Mouse (Mus musculus) midbrain, embryonic 11.5 days (tissue): Measurements from ENCODE around the gene Atp6v1a. TPM values are rescaled to one million over a fixed set of nuclear protein-coding genes. Genes with fewer than 3 reads are reported as not detected.
A peak's percentile ranks its signal among the peaks of the same experiment; 100 is the strongest.

ENCODE experiments used
- ATAC-seq: fragments of 200-750 bp; cut with Nextera tagmentation; 2 replicates; pipeline ENCODE4 v1.8.0; 2017; ENCODE audit warnings: moderate TSS enrichment, moderate library complexity; ENCODE audit not compliant: low FRiP score
- DNase-seq: peaks from one replicate; pipeline ENCODE4 v3.0.0; 2015; ENCODE audit warnings: low spot score; ENCODE audit errors: missing footprints
- H3K27ac ChIP-seq: fragments of 300-500 bp; sonication (generic); 2 replicates; pipeline ENCODE4 v1.5.1; 2014; ENCODE audit warnings: low read depth, low read length
- H3K27me3 ChIP-seq: fragments of 300-500 bp; sonication (generic); 2 replicates; pipeline ENCODE4 v1.6.1; 2014; ENCODE audit warnings: mild to moderate bottlenecking, low read length, moderate library complexity, mixed read lengths; ENCODE audit not compliant: control insufficient read depth, insufficient read depth
- H3K36me3 ChIP-seq: fragments of 300-500 bp; sonication (generic); 2 replicates; pipeline ENCODE4 v1.6.1; 2014; ENCODE audit warnings: mild to moderate bottlenecking, low read length, moderate library complexity, mixed read lengths; ENCODE audit not compliant: control insufficient read depth, insufficient read depth
- H3K4me1 ChIP-seq: fragments of 300-500 bp; sonication (generic); 2 replicates; pipeline ENCODE4 v1.6.1; 2014; ENCODE audit warnings: low read length; ENCODE audit not compliant: control insufficient read depth, insufficient read depth
- H3K4me2 ChIP-seq: fragments of 300-500 bp; sonication (generic); 2 replicates; pipeline ENCODE4 v1.6.1; 2014; ENCODE audit warnings: mild to moderate bottlenecking, moderate library complexity
- H3K4me3 ChIP-seq: fragments of 300-500 bp; sonication (generic); 2 replicates; pipeline ENCODE4 v1.5.1; 2014; ENCODE audit warnings: low read depth, low read length
- H3K9ac ChIP-seq: fragments of 300-500 bp; sonication (generic); 2 replicates; pipeline ENCODE4 v1.6.1; 2014; ENCODE audit warnings: low read length
- H3K9me3 ChIP-seq: fragments of 300-500 bp; sonication (generic); 2 replicates; pipeline ENCODE4 v1.6.1; 2016; ENCODE audit warnings: low read length; ENCODE audit not compliant: control insufficient read depth
- WGBS: fragments of 180-500 bp; shearing (Covaris S2); extraction: QIAGEN DNeasy Blood & Tissue Kit; methylation state at CpG from one replicate; pipeline ENCODE4 v1.1.7; 2014; 5-methylcytosine and 5-hydroxymethylcytosine counted together
- polyA plus RNA-seq: library from polyadenylated mRNA; unstranded; fragments of >200 nt; fragmentation: Nextera tagmentation; extraction: Ambion mirVana; gene quantifications from 2 replicates; pipeline ENCODE4 v1.2.1, GENCODE M21; 2014

Gene Atp6v1a
- polyA plus RNA-seq = 72.1 and 81.9 TPM in 2 replicates

DNA sequence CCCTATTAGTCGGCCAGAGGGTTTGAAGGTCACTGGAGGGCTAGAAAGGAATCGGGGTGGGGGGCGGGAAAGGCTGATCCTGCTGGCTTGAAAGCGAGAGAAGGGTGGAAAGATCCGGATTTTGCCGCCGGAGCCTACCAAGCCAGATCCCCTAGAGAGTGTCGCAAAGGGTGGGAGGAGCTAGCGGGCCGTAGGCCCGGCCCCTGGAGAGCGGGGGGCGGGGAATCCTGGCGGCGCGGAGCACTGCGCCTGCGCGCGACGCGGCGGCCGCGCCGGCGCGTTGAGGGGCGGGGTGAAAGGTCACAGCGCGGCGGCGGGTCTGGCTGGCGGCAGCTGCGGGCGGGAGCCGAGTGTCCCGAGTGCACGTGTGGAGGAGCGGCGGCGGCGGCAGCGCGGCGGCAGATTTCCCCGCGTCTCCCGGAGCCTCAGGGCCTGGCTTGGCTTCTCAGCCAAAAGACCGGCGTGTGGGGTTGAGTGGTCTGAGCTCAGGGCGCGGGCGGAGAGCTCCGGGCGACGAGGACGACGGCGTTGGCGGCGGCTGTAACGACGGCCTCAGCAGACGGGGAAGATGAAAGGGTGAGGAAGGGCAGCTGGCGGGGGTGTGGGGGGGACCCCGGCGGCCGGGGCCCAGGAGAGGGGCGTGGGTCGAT lies at the start of gene Atp6v1a, which contains the start of gene Naa50:
TSS of gene Atp6v1a (minus strand) at position 170 of the 650 bp plus-strand sequence.
TSS of gene Naa50 (plus strand) at position 295 of the 650 bp plus-strand sequence.
- Histone ChIP-seq H3K36me3 (no peaks in the 10 kb centered on the region), H3K9me3 (no peaks in the 10 kb centered on the region), H3K27ac (peak within 1 kb of the TSS; percentile 98), H3K9ac (peak within 1 kb of the TSS; percentile 93), H3K27me3 (no peaks in the 10 kb centered on the region), H3K4me3 (peak within 1 kb of the TSS; percentile 96), H3K4me1 (peaks cover 13% of the 10 kb centered on the region), H3K4me2 (peak within 1 kb of the TSS; percentile 90)
- DNase-seq (peak; percentile 100), ATAC-seq (peak; percentile 90)
- WGBS = under 1% methylated on average over 59 of the region's 71 CpGs

GRCm38 (mm10) chr16:44188766-44189165 lies 49.3 kb upstream of the Atp6v1a start:
- DNase-seq = no peak
- Histone ChIP-seq H3K4me3 (no peak overlapping the region), H3K4me2 (no peak overlapping the region), H3K27ac (no peak overlapping the region), H3K4me1 (no peaks in the 10 kb centered on the region), H3K27me3 (no peaks in the 10 kb centered on the region), H3K9ac (no peak overlapping the region), H3K36me3 (no peaks in the 10 kb centered on the region), H3K9me3 (peaks cover 3% of the 10 kb centered on the region; the same call in 1 of the 2 replicates)
- WGBS = 85% methylated on average over 3 of the region's 3 CpGs
- ATAC-seq = no peak

DNA sequence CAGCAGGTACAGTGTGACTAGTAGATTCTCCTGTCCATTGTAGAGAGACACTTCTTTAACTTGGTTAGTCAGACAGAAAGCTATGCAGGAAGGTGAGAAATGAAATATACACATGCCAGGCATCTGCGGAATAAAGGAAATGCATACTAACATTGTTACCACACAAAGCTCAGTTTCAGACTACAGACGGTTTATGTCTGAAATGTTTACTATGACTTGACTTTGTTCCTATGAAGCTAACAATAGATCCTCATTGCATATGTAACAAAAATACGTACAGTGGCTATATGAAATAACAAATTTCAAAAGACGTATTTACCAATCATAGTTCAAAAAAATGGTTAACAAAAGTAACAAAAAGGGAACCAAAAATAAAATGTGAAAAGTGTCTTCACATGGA lies 47.7 kb upstream of the Atp6v1a start:
- no peak for DNase-seq
- peaks cover 3% of the 10 kb centered on the region; the same call in 1 of the 2 replicates for H3K9me3 ChIP-seq
- no peaks in the 10 kb centered on the region for H3K27me3 ChIP-seq
- ATAC-seq = no peak
- H3K4me3 ChIP-seq = no peak overlapping the region
- no peak overlapping the region for H3K4me2 ChIP-seq
- H3K27ac ChIP-seq = no peak overlapping the region
- no peaks in the 10 kb centered on the region for H3K36me3 ChIP-seq
- H3K4me1 ChIP-seq = no peaks in the 10 kb centered on the region
- no peak overlapping the region for H3K9ac ChIP-seq
- WGBS = 96% methylated on average over 4 of the region's 4 CpGs

GRCm38 (mm10) chr16:44184769-44185168 lies 45.3 kb upstream of the Atp6v1a start:
- ATAC-seq (no peak), DNase-seq (no peak)
- Histone ChIP-seq H3K4me1 (no peaks in the 10 kb centered on the region), H3K27ac (no peak overlapping the region), H3K36me3 (0 out of 2 replicates have a peak, but pooled peaks cover 2% of the 10 kb centered on the region), H3K27me3 (no peaks in the 10 kb centered on the region), H3K9ac (no peak overlapping the region), H3K4me3 (no peak overlapping the region), H3K4me2 (no peak overlapping the region), H3K9me3 (peaks cover 3% of the 10 kb centered on the region; the same call in 1 of the 2 replicates)
- WGBS = 86% methylated on average over 3 of the region's 3 CpGs

GRCm38 (mm10) chr16:44182597-44182996 lies 43.1 kb upstream of the Atp6v1a start:
- no peak overlapping the region for H3K4me3 ChIP-seq
- ATAC-seq = no peak
- H3K4me1 ChIP-seq = no peaks in the 10 kb centered on the region
- H3K27me3 ChIP-seq = no peaks in the 10 kb centered on the region
- no peak overlapping the region for H3K27ac ChIP-seq
- no peak overlapping the region for H3K4me2 ChIP-seq
- DNase-seq = no peak
- no peak overlapping the region for H3K9ac ChIP-seq
- H3K36me3 ChIP-seq = 0 out of 2 replicates have a peak, but pooled peaks cover 2% of the 10 kb centered on the region
- no peaks in the 10 kb centered on the region for H3K9me3 ChIP-seq
- 97% methylated on average over 1 of the region's 1 CpGs for WGBS

DNA sequence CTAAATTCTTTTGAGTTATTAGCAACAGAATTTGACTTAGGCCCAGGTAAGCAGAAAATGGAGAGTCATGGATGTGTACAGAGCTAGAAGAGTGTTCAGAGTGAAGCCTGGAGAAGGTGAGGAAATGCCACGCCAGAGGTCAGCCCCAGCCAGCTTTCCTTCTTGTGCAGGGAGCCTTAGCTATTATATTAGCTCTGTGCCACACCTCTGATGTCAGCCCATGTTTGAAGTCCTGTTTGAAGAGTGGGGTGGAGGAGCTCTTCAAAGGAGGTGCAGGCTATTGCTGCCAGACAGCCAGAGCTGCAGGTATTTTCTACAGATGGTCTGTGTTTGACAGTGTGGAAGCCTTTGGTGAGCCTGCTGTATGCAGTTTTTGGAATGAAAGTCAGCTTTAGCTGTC lies 39.0 kb upstream of the Atp6v1a start:
- H3K27me3 ChIP-seq = no peaks in the 10 kb centered on the region
- peaks cover 6% of the 10 kb centered on the region for H3K4me1 ChIP-seq
- WGBS = 82% methylated on average over 1 of the region's 1 CpGs
- H3K4me3 ChIP-seq = no peak overlapping the region
- ATAC-seq (no peak), DNase-seq (no peak)
- H3K4me2 ChIP-seq = no peak overlapping the region
- no peak overlapping the region for H3K9ac ChIP-seq
- no peaks in the 10 kb centered on the region for H3K9me3 ChIP-seq
- no peak overlapping the region for H3K27ac ChIP-seq
- H3K36me3 ChIP-seq = 0 out of 2 replicates have a peak, but pooled peaks cover 2% of the 10 kb centered on the region

DNA sequence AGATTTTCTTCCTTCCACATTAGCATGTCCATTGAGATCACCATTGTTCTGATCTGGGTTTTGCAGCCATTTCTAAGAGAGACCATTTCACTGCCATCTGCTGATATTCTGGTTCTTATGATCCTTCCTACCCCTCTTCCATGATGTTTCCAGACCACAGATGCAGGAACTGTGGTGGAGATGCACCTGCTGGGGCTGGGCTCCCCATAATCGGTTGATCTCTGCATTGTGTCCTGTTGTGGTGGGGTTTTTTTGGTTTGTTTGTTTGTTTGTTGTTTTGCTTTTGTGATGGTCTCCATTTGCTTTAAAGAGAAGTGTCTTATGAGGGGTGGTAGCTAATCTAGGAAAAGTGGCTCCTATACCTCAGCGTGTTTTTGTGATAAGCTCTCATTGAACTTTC lies 37.0 kb upstream of the Atp6v1a start:
- Histone ChIP-seq H3K27ac (no peak overlapping the region), H3K36me3 (no peaks in the 10 kb centered on the region), H3K9me3 (no peaks in the 10 kb centered on the region), H3K4me2 (no peak overlapping the region), H3K27me3 (no peaks in the 10 kb centered on the region), H3K9ac (no peak overlapping the region), H3K4me3 (no peak overlapping the region), H3K4me1 (peaks cover 6% of the 10 kb centered on the region)
- ATAC-seq (no peak), DNase-seq (no peak)
- 97% methylated on average over 2 of the region's 2 CpGs for WGBS

GRCm38 (mm10) chr16:44175001-44175400 lies 35.5 kb upstream of the Atp6v1a start:
- Histone ChIP-seq H3K27ac (no peak overlapping the region), H3K27me3 (no peaks in the 10 kb centered on the region), H3K4me3 (no peak overlapping the region), H3K4me1 (peaks cover 6% of the 10 kb centered on the region), H3K9ac (no peak overlapping the region), H3K4me2 (no peak overlapping the region), H3K9me3 (no peaks in the 10 kb centered on the region), H3K36me3 (no peaks in the 10 kb centered on the region)
- ATAC-seq = no peak
- DNase-seq = peak; percentile 69
- WGBS = 78% methylated on average over 1 of the region's 1 CpGs

GRCm38 (mm10) chr16:44173966-44174530 lies 34.5 kb upstream of the Atp6v1a start:
- Histone ChIP-seq H3K9me3 (no peaks in the 10 kb centered on the region), H3K36me3 (no peaks in the 10 kb centered on the region), H3K27me3 (no peaks in the 10 kb centered on the region), H3K4me2 (peak overlapping the region; percentile 72), H3K4me3 (peak overlapping the region; percentile 90), H3K4me1 (peaks cover 6% of the 10 kb centered on the region), H3K27ac (no peak overlapping the region; the same call in 1 of the 2 replicates), H3K9ac (peak overlapping the region; percentile 96)
- ATAC-seq (no peak), DNase-seq (no peak)
- WGBS = 31% methylated on average over 7 of the region's 7 CpGs
